Mouse (Mus musculus) lung, postnatal 10 days (tissue): Measurements from ENCODE around the gene Pla2g1b.
A peak's percentile ranks its signal among the peaks of the same experiment; 100 is the strongest.
"Not testable (repeated sequence)": the region's sequence is repeated elsewhere in the genome, so short reads cannot be mapped to it uniquely, and the experiment has no call there.

ENCODE experiments used
- DNase-seq: peaks from one replicate; pipeline ENCODE4 v3.0.0; 2021

Pla2g1b gene

GRCm38 (mm10) chr5:115465642-115466420 is at the start of gene Pla2g1b:
TSS of gene Pla2g1b (plus strand) at chr5:115466262.
- peak; percentile 32 for DNase-seq

DNA sequence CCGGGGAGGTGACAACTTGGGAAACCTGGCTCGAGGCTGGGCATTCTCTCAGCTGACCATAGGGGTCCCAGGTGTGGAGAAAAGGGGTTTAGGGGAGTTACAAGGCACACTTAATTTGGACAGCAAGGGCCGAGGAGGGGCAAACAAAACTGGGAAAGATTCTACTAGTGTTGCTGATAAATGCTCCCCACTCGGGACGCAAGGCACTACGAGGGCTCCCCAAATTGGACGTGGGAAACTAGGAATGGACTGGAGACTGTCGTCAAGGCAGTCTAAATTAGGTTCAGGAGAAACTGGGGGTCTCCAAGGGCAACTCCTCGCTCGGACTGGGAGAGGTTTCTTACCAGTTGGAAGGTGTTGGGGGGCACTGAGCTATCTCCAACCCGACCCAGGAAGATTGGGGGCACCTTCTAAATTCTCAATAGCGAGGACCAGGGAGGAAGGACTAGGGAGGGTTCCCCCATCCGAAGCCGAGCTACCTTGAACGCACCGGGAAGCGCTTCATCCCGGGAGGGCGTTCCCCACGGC is 37.2 kb upstream of the Pla2g1b start:
- no peak for DNase-seq

DNA sequence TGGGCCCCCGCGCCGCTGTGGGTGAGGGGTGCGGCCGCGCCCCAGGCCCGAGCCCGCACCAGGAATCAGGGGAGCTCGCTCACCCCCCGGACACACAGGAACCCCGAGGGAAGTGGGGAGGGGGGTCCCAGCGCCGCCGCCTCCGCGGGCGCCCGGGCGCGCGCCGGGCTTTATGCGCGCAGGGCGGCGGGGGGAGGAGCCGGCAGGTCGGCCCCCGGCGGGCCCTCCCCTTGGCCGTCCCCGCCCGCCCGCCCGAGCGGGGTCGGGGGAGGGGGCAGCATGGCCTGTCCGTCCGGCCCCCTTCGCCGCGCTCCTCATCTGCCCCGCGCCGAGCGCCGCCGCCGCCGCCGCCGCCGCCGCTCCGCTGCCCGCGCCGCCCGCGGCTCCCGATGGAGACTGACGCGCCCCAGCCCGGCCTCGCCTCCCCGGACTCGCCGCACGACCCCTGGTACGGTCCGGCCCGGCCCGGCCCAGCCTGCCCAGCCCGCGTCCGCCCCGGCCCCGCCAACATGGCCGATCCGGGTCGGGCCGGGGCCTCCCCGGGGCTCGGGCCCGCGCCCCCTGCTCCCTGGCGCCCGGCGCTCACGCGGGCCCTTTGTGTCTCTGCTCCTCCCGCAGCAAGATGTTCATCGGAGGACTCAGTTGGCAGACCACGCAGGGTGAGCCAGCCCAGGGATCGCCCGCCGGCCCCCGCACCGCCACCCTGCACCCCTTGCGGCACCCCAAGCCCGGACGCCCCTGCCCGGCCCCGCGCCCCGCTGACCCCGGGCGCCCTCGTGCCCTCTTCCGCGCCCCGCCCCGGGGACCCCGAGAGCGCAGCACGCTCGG is 36.5 kb upstream of the Pla2g1b start, which contains the start of gene Msi1:
Gene Msi1 (plus strand): TSS at position 241 of the 828 bp plus-strand sequence.
- no peak for DNase-seq

- no peak for DNase-seq
Measured at GRCm38 (mm10) chr5:115430187-115430960, 35.7 kb upstream of the Pla2g1b start.

DNA sequence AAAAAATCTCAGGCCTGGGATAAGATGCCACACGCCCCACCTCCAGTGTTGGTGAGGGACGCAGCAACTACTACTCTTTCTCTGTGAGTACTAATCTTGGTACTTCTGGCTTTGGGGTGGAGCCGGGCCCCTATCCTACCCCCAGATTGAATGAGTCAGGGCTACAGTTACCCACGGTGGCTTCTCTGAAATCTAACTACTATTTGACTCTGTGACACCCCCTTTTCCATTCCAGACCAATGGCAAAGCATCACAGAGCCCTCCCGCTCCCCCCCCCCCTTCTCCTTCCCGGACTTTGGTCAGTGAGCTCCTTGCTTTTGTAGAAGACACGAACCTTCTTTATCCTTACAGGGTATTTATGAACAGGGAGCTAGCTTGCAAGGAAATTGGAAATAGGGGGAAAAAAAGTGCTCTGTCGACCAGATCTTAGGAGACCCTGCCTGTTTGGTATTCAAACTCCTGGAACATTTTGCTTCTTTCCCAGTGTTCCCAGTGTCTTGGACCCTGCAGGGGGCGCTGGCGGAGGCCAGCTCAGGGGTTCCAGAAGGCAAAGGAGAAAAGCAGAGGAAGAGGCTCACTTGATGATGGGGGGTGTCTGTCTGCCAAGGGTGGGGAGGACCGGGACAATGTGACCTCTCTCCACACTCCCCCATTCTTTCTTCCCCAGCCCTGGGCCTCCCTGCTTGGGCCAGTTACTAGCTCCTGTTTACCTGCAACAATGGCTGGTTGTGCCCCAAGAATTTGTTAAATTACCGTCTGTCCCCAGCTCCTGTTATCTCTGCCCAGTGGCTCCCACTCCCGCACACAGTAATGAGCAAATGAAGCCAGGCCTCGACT is 34.8 kb upstream of the Pla2g1b start:
- DNase-seq: no peak

- DNase-seq: no peak
Measured at GRCm38 (mm10) chr5:115431898-115432259, 34.2 kb upstream of the Pla2g1b start.

DNA sequence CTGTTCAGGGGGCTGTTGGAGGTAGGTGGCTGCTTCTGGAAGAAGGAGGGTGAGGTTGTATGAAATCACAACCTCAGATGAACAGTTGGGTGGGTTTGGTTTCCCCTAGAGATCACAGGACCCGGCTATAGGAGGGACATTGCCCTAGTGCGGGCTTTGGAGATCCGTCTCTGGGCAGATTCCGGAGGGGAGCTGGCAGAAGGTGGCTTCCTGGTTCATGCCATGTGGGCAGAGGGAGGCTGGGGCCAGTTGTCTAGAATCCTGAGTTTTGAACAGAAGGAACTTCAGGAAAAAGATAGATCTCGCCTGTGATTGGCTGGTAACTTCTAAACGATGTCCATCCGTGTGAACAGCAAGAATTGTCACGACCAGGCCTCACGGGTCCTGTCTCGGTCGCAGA is 33.7 kb upstream of the Pla2g1b start:
- DNase-seq: no peak

- no peak for DNase-seq
Measured at GRCm38 (mm10) chr5:115433191-115433590, 32.9 kb upstream of the Pla2g1b start.

GRCm38 (mm10) chr5:115434280-115434852 is 31.7 kb upstream of the Pla2g1b start:
- DNase-seq: no peak

GRCm38 (mm10) chr5:115434853-115435754 is 31.0 kb upstream of the Pla2g1b start:
- DNase-seq: no peak

GRCm38 (mm10) chr5:115435755-115436379 is 30.2 kb upstream of the Pla2g1b start:
- DNase-seq: no peak

GRCm38 (mm10) chr5:115436421-115437124 is 29.5 kb upstream of the Pla2g1b start:
- peak; percentile 60 for DNase-seq

DNA sequence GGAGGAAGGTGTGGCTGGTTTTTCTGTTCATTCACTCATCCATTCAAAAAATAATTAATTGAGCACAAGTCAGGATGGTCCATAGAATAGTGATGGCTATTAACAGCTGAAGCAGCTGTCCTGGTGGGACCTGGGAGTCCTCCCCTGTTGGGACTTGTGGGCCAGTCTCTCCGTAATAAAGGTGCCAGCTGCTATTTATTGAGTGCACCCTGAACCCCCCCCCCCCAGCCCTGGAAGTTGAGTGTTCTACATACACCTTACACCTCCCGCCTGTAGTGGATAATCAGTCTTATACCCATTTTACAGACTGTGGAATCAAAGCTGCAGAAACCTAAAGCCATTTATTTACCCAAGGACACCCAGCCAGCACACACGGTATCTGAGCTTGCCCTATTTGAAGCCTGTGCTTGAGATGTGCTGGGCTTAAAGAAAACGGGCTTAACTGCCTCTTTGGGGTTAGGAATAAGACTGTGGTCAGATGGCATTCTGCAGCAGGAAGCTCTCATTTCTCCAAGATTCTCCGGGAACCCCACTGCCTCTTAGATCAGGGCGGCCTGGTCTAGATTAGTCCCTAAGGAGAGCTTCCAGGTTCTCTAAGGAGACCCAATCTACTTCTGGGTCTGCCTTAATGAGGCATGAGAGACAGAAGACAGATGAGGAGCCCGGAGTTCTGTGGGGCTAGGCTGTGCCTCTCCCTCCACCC is 28.7 kb upstream of the Pla2g1b start:
- DNase-seq: no peak

- no peak for DNase-seq
Measured at GRCm38 (mm10) chr5:115437945-115438315, 28.1 kb upstream of the Pla2g1b start.

GRCm38 (mm10) chr5:115438667-115439066 is 27.4 kb upstream of the Pla2g1b start:
- no peak for DNase-seq

DNA sequence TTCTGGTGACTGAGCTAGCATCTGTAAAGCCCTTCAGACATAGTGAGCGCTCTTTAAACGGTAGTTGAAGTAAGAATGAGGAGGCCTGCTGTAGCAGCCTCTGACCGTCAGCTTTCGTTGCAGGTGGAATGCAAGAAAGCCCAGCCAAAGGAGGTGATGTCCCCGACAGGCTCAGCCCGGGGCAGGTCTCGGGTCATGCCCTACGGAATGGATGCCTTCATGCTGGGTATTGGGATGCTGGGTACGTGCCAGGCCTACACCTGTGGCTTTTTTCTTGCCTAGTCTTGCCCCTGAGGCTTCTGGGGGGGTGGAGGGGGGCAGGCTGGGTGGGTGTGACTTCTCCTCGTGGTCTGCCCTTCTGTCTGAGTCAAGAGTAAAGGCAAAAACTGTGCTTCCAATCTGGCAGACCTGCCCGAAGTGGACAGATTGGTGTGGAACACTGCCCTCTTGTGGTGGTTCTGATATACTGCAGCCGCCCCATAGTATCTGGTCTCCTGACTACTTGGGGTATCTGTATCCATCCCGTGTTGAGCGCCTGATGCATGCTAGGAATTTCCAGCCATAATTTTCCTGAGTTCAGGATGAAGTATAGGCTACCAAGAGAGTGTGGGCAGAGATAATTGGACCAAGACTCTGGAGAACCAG is 24.7 kb upstream of the Pla2g1b start:
- DNase-seq: peak; percentile 82

- DNase-seq: not testable (repeated sequence)
Measured at GRCm38 (mm10) chr5:115442663-115443062, 23.4 kb upstream of the Pla2g1b start.

DNA sequence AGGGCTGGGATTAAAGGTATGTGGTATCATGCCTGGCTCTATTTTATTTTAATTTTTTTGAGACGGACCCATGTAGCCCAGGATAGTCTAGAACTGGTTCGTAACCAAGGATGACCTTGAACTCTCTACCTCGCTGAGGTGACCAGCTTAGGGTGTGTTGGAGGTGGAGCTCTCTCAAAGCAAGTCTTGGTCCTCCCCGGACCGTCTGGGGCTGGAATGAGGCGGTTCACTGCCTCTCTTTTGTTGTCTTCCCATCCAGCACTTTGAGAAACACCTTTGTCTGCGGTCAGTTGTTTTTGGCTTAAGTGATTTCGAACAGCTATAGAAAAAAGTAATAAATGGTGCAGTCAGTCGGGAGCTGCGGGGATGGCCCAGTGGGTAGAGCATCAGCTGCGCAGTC is 21.9 kb upstream of the Pla2g1b start:
- DNase-seq: no peak
